Mouse (Mus musculus): ENCODE results near the gene Taf1b. TPM values are rescaled to one million over a fixed set of nuclear protein-coding genes. Genes with fewer than 3 reads are reported as not detected.

The Taf1b gene
- polyA plus RNA-seq, 1 experiment from 2014 or later, result 42.1 TPM

Other genes with a start within 250 kb of the Taf1b start
- 0.59 and 0.84 TPM in 2 replicates for gene Grhl1, start 73.9 kb downstream of the Taf1b start, polyA plus RNA-seq (2015; fragmentation: Nextera tagmentation; extraction: Ambion mirVana)
- 16.6 and 17.7 TPM in 2 replicates for gene Klf11, start 152.9 kb downstream of the Taf1b start, polyA plus RNA-seq (2015; fragmentation: Nextera tagmentation; extraction: Ambion mirVana)
- 2.1 TPM in 2 replicates for gene Cys1, start 183.5 kb downstream of the Taf1b start, polyA plus RNA-seq (2015; fragmentation: Nextera tagmentation; extraction: Ambion mirVana)
- 180 and 182 TPM in 2 replicates for gene Rrm2, start 209.9 kb downstream of the Taf1b start, polyA plus RNA-seq (2015; fragmentation: Nextera tagmentation; extraction: Ambion mirVana)

Data from forebrain, embryonic 15.5 days (tissue).